Mouse (Mus musculus) spleen, adult 2 months (tissue): ENCODE measurements around the gene Hydin.

Experiments
- CTCF ChIP-seq: fragments of 200-500 bp; IDR thresholded peaks from 2 replicates; pipeline ENCODE4 v1.5.1; 2011; ENCODE audit warnings: mild to moderate bottlenecking, inconsistent platforms; ENCODE audit not compliant: insufficient read depth, insufficient read length, insufficient replicate concordance; ENCODE audit errors: extremely low read depth
- POLR2A ChIP-seq: fragments of 200-500 bp; IDR thresholded peaks from 2 replicates; pipeline ENCODE4 v1.6.1; 2011; ENCODE audit warnings: low read depth, low read length, inconsistent platforms

- TF ChIP-seq CTCF = no peak
- TF ChIP-seq POLR2A = no peak
Measured at GRCm38 (mm10) chr8:110592641-110593040, 325.9 kb downstream of the Hydin start.
